Comparison of ENCODE assay signal across 7 mouse cellular contexts in genomic region chr11:53706934-53707717, GRCm38 (mm10). TPM values are rescaled to one million over a fixed set of nuclear protein-coding genes. Genes with fewer than 3 reads are reported as not detected.
DNase-seq lines count a peak whose midpoint lies in the region; ATAC-seq and TF ChIP-seq lines count a peak whose summit lies in the region.

Rad50 (minus strand) TSS chr11:53707319.

- TF ChIP-seq CTCF in intestine, postnatal 0 days (IDR thresholded peaks at IDR 0.05; ENCODE audit: low read depth), result no peak
- no peak for TF ChIP-seq CTCF in small intestine, adult 2 months (IDR thresholded peaks at IDR 0.05; ENCODE audit: extremely low read depth, insufficient read length, insufficient replicate concordance, low read depth, low read length)

- no peaks in the 10 kb centered on the region for H3K9me3 ChIP-seq in embryonic facial prominence, embryonic 10.5 days
- no peaks in the 10 kb centered on the region for H3K9me3 ChIP-seq in intestine, postnatal 0 days (ENCODE audit: control insufficient read depth)
- no peaks in the 10 kb centered on the region for H3K9me3 ChIP-seq in midbrain, embryonic 12.5 days

- TF ChIP-seq POLR2A in small intestine, adult 2 months (IDR thresholded peaks at IDR 0.05; ENCODE audit: low read depth, low read length), result peak; percentile 77

- H3K36me3 ChIP-seq in embryonic facial prominence, embryonic 10.5 days (replicated peaks), result peaks cover 9% of the 10 kb centered on the region
- H3K36me3 ChIP-seq in intestine, postnatal 0 days (ENCODE audit: control insufficient read depth, insufficient read depth), result no peaks in the 10 kb centered on the region
- H3K36me3 ChIP-seq in midbrain, embryonic 12.5 days, result no peaks in the 10 kb centered on the region
- peaks cover 7% of the 10 kb centered on the region for H3K36me3 ChIP-seq in small intestine, adult 2 months (ENCODE audit: control insufficient read depth, insufficient read depth, low read length)

- intact Hi-C loops in left cerebral cortex, postnatal 4 days (cut with DNase I), result no loop called here

- peak within 1 kb of the TSS; percentile 85 for H3K4me2 ChIP-seq in intestine, postnatal 0 days (replicated peaks; ENCODE audit: low read depth)
- H3K4me2 ChIP-seq in midbrain, embryonic 12.5 days (replicated peaks), result peak within 1 kb of the TSS; percentile 97

- no peaks in the 10 kb centered on the region for H3K27me3 ChIP-seq in embryonic facial prominence, embryonic 10.5 days (replicated peaks; ENCODE audit: low read depth, poor library complexity, severe bottlenecking)
- H3K27me3 ChIP-seq in intestine, postnatal 0 days (replicated peaks; ENCODE audit: control insufficient read depth, insufficient read depth, low read length), result no peaks in the 10 kb centered on the region
- peaks cover 6% of the 10 kb centered on the region; the same call in 1 of the 2 replicates for H3K27me3 ChIP-seq in midbrain, embryonic 12.5 days
- H3K27me3 ChIP-seq in small intestine, adult 2 months (ENCODE audit: control insufficient read depth, insufficient read depth, low read length), result no peaks in the 10 kb centered on the region

- peak within 1 kb of the TSS; percentile 88 for H3K4me3 ChIP-seq in embryonic facial prominence, embryonic 10.5 days
- peak within 1 kb of the TSS; percentile 72 for H3K4me3 ChIP-seq in intestine, postnatal 0 days (ENCODE audit: low read depth, low read length)
- H3K4me3 ChIP-seq in midbrain, embryonic 12.5 days, result peak within 1 kb of the TSS; percentile 75
- peak within 1 kb of the TSS; percentile 84 for H3K4me3 ChIP-seq in small intestine, adult 2 months (ENCODE audit: low read depth, low read length)

- 5% methylated on average over 55 of the region's 55 CpGs for WGBS in embryonic facial prominence, embryonic 10.5 days
- WGBS in intestine, postnatal 0 days, result 2% methylated on average over 55 of the region's 55 CpGs
- WGBS in midbrain, embryonic 12.5 days, result 5% methylated on average over 55 of the region's 55 CpGs
- WGBS in small intestine, adult 2 months, result 3% methylated on average over 55 of the region's 55 CpGs

- H3K27ac ChIP-seq in embryonic facial prominence, embryonic 10.5 days (replicated peaks), result peak within 1 kb of the TSS; percentile 94
- H3K27ac ChIP-seq in intestine, postnatal 0 days (ENCODE audit: low read depth, low read length), result peak within 1 kb of the TSS; percentile 75
- H3K27ac ChIP-seq in midbrain, embryonic 12.5 days (replicated peaks), result no peak within 1 kb of the TSS
- H3K27ac ChIP-seq in small intestine, adult 2 months (ENCODE audit: insufficient read depth, low read depth, low read length), result peak within 1 kb of the TSS; percentile 41

- peaks cover 20% of the 10 kb centered on the region for H3K4me1 ChIP-seq in embryonic facial prominence, embryonic 10.5 days
- H3K4me1 ChIP-seq in intestine, postnatal 0 days (replicated peaks; ENCODE audit: control insufficient read depth, insufficient read depth, low read length), result no peaks in the 10 kb centered on the region
- peaks cover 8% of the 10 kb centered on the region for H3K4me1 ChIP-seq in midbrain, embryonic 12.5 days
- no peaks in the 10 kb centered on the region; the same call in 1 of the 2 replicates for H3K4me1 ChIP-seq in small intestine, adult 2 months (ENCODE audit: control insufficient read depth, insufficient read depth, insufficient read length, low read length)

- ATAC-seq in intestine, postnatal 0 days, result peak; percentile 94
- peak; percentile 93 for ATAC-seq in midbrain, embryonic 12.5 days (ENCODE audit: low FRiP score, low read depth)

- peak within 1 kb of the TSS; percentile 59 for H3K9ac ChIP-seq in intestine, postnatal 0 days (ENCODE audit: low read depth, low read length)
- peak within 1 kb of the TSS; percentile 76 for H3K9ac ChIP-seq in midbrain, embryonic 12.5 days (replicated peaks)

- peak; percentile 96 for DNase-seq in adrenal gland, postnatal 10 days
- DNase-seq in embryonic facial prominence, embryonic 10.5 days (ENCODE audit: low spot score), result peak; percentile 94
- DNase-seq in gonadal fat pad, adult 2 months (ENCODE audit: low read depth), result peak; percentile 52
- DNase-seq in left cerebral cortex, postnatal 4 days, result peak; percentile 91

RNA-seq across cellular contexts. Expression of gene Rad50, which starts in this region (rescaled TPM):
- 10 to 100 TPM; 12.6 to 16.8 TPM for total RNA-seq in adrenal gland, postnatal 10 days (2021)
- 24.6 and 25.8 TPM in 2 replicates for polyA plus RNA-seq in embryonic facial prominence, embryonic 10.5 days (2016; fragmentation: Nextera tagmentation; extraction: Ambion mirVana)
- polyA plus RNA-seq in gonadal fat pad, adult 2 months (2012; rRNA removed), result 7.4 and 8.7 TPM in 2 replicates
- polyA plus RNA-seq in intestine, postnatal 0 days (2015; fragmentation: Nextera tagmentation; extraction: Ambion mirVana), result 15.6 and 19.3 TPM in 2 replicates
- total RNA-seq in left cerebral cortex, postnatal 4 days (2021), result 10 to 100 TPM; 10.1 to 11.3 TPM
- 17.9 and 20.1 TPM in 2 replicates for polyA plus RNA-seq in midbrain, embryonic 12.5 days (2016; fragmentation: Nextera tagmentation; extraction: Ambion mirVana)
- 0.98 and 2.7 TPM in 2 replicates for polyA plus RNA-seq in small intestine, adult 2 months (2012; rRNA removed)
